Mouse (Mus musculus): ENCODE measurements around the gene Sgcd.
"Not testable (repeated sequence)": the region's sequence is repeated elsewhere in the genome, so short reads cannot be mapped to it uniquely, and the experiment has no call there.

Gene Sgcd

GRCm38 (mm10) chr11:47447790-47448189 is 541.0 kb downstream of the Sgcd start:
- no peak for DNase-seq

- no peak for DNase-seq
Measured at GRCm38 (mm10) chr11:47446337-47446736, 542.4 kb downstream of the Sgcd start.

DNA sequence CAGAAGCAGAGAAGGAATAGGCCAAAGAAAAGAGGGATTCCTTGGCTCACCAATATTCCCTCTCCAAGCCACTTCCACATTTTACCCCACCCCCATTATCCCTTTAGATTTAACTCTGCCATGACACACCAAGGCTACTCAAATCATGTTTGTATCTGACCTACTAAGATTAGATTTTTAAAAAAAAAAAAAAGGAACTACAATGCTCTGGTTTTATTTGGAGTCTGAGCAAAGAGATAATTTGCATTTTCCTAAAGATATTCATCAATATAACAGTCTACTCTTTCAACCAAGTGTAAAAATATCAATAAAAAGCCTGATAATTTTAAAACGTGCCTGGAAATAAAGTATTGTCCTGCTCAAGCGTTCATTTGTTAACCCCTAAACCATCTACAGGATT is 543.1 kb downstream of the Sgcd start:
- DNase-seq, result no peak

DNA sequence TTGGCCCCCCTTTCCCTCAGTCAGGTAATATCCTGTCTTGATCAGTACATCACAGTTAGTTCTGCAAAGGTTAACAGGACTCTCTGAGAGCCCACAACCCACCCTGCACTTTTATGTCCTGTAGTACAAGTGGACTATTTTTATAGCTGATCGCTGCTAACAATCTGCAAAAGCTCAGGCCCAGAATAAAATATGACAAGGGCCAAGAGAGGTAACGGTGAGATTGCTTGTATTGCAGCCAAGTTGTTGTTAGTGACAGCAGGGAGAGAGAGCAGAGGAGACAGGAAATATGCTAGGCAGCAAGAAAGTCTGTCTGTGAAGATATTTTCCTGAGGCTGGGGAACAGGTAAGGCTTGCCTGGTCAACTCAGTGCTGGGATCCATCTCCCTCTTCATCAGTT is 546.5 kb downstream of the Sgcd start:
- DNase-seq, result no peak

- no peak for DNase-seq
Measured at GRCm38 (mm10) chr11:47399607-47400006, 589.2 kb downstream of the Sgcd start.

- not testable (repeated sequence) for DNase-seq
Measured at GRCm38 (mm10) chr11:47390798-47391197, 598.0 kb downstream of the Sgcd start.

- DNase-seq, result no peak
Measured at GRCm38 (mm10) chr11:47389327-47389726, 599.4 kb downstream of the Sgcd start.

GRCm38 (mm10) chr11:47387726-47388125 is 601.0 kb downstream of the Sgcd start:
- DNase-seq, result peak; percentile 15

DNA sequence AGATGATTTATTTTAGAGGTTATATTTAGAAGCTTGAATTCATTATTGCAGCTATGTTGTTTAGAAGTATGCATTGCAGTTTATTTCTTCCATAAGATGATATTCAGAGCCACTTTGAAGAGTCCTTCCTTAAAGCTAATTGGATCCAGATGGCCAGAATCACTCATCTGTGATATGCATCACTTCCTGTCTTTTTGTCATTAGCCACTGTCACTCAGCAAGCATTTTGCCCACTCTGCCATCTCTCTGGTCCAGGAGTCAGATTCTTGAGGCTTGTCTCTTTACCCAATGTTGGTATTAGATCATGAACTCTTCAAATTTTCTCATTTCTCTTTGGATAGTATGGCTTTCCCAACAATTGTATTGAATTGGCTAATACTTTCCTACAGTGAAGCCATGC is 602.6 kb downstream of the Sgcd start:
- DNase-seq, result no peak

GRCm38 (mm10) chr11:47379630-47379958 is 609.2 kb downstream of the Sgcd start:
- DNase-seq, result no peak

DNA sequence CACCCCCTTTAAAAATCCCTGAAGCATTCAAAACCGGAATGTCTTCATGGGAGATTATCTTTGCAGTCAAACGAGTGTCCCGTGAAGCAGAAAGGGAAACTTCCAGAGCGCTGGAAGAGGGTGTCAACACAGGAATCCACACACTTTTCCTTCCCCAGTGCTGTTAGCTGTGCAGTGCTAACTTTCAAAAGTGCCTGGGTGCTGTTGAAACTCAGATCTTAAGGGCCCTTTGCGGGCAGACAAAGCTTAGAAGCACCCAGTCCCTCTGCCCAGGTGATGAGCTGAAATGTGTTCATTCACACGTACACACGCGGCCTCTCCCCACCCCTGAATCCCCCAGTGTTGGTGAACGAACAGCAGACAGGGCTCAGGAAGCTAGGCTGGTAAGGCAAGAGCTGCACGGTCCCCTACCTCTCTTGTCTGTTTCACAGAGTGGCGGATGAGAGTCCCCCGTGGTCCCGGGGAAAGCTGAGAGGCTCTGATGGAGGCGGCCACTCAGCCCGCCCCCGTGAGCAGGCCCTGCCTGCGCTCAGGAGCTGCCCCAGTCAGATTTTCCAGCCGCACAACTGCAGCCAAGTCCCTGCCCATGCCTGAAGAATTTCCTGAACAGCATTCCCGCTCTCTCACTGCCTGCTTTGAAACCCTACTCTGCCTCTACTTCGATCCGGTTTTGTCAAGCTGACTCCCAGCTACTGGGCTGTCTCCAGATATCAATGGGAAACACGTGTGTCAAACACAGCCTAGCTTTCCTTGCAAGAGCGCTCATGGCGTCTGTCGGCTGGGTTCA is 609.7 kb downstream of the Sgcd start:
- peak; percentile 37 for DNase-seq

- peak; percentile 3 for DNase-seq
Measured at GRCm38 (mm10) chr11:47377421-47377820, 611.3 kb downstream of the Sgcd start.

- DNase-seq, result no peak
Measured at GRCm38 (mm10) chr11:47376915-47377314, 611.9 kb downstream of the Sgcd start.

DNA sequence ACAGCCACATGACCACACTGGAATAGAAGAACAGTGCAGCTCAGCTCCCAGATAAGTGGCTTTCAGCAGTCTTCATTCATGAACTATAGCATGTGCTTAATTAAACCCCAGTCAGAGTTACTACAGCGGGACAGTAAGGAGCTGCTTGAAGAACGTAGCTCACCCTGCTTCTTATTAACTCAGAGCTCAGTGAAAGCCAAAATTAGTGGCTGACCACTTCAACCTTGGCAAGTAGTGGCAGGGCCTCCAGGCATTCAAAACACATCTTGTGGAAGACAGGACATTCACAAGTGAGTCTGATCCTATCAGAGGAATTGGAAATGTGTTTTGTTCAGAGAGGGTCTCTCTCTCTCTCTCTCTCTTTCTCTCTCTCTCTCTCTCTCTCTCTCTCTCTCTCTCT is 617.2 kb downstream of the Sgcd start:
- DNase-seq, result no peak

GRCm38 (mm10) chr11:47351585-47351984 is 637.2 kb downstream of the Sgcd start:
- no peak for DNase-seq

DNA sequence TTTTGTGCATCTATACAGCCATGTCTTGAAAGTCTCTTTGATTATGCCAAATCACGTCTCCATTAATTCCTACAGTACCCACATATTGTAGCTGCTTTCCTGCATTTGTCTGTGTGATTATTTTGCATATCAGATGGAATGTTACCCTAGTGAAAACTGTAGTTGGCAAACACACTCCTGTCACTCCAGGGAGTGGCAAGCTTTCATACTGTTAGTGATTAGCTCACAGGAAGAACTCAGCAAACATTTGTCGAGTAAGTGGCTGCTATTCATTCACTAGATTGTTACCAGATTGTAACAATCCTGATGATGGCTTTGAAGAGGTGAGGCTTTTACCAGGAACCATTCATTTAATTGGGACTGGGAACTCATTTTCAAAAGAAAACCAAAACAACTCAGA is 645.3 kb downstream of the Sgcd start:
- DNase-seq, result no peak

GRCm38 (mm10) chr11:47333702-47334101 is 655.1 kb downstream of the Sgcd start:
- DNase-seq, result no peak

DNA sequence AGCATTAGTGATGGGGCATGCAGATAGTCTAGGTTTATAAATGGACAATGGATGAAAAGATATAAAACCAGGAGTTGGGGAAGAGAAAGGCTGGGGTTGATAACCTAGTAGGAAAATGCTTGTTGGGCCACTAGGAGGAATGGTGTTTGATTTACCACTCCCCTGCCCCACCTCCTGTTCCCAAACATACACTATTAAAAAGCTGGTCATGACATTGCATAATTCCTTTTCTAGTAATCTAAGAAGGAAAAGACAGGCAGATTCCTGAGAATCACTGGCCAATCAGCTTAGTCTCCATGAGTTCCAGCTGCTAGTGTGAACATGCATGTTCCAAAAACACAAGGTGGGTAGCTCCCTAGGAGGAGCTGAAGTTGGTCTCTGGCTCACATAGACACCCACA is 683.2 kb downstream of the Sgcd start:
- DNase-seq, result no peak

- peak; percentile 2 for DNase-seq
Measured at GRCm38 (mm10) chr11:47304702-47305450, 683.9 kb downstream of the Sgcd start.

GRCm38 (mm10) chr11:47299777-47300176 is 689.0 kb downstream of the Sgcd start:
- no peak for DNase-seq

- DNase-seq, result no peak
Measured at GRCm38 (mm10) chr11:47297805-47298340, 690.9 kb downstream of the Sgcd start.

DNA sequence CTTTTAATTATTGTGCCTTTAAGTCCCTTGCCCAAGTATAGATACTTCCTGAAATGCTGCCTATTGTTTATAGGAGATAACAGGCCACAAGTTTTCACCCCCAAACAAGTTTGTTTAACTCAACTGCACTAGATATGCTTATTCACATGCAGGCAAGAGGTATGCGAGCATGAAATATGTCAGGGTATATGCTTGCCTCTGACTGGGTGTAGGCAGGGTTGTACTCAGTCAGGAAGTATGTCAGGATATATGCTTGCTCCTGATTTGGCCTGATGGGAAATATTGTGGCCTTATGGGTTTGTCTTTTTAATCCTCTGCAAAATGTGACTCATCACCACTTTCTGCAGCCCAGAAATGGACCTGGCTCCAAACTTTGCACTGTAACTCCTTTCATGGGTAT is 694.0 kb downstream of the Sgcd start:
- DNase-seq, result no peak

DNA sequence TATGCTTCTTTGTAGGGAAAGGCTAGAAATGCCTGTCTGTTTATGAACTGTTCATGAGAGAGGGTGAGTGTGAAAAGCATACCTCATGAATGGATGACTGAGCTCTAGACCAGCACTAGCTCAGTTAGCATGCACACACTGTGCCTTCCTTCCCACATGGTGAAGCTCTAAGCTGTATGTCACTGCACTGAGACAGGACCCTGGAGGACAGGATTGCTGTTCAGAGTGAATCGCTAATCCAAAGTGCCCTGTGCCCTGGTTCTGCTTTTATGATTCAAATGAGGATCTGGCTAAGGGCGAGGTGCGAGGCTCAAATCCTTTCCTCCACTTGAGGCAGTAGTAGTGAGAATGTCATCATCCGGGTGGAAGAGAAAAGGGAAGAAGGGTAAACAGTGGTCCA is 712.2 kb downstream of the Sgcd start:
- no peak for DNase-seq

- DNase-seq, result no peak
Measured at GRCm38 (mm10) chr11:47268556-47268955, 720.2 kb downstream of the Sgcd start.

All from lung, postnatal 36 days (tissue).